Mouse (Mus musculus): ENCODE results near the gene Clns1a. TPM values are rescaled to one million over a fixed set of nuclear protein-coding genes. Genes with fewer than 3 reads are reported as not detected.

Gene Clns1a
- polyA plus RNA-seq, 1 experiment from 2014 or later = 79.2 TPM

DNA sequence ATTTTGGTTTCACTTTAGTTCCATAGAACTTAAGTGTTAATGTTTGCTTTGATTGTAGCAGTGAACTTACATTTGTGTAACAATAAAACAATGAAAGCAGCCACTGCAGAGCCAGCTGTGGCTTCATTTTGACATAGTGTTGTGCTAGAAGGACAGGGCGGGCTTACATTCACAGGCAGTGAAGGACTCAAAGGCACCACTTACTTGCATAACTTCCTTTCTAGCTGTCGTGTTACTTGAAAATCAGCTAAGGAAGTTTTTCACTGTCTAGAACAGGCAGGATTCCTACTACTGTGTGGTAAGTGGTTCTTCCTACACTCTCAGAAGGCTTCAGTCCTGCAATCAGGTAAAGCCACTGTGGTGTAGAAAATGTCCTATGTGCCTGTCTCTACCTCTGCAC lies 8.6 kb upstream of the Clns1a start:
- Histone ChIP-seq H3K9ac (ENCODE audit: low read length) (no peak overlapping the region), H3K27ac (replicated peaks) (no peak overlapping the region), H3K4me3 (ENCODE audit: low read depth, low read length) (no peak overlapping the region), H3K4me1 (replicated peaks; ENCODE audit: control insufficient read depth, insufficient read depth) (no peaks in the 10 kb centered on the region), H3K9me3 (ENCODE audit: control insufficient read depth, low read length) (no peaks in the 10 kb centered on the region), H3K36me3 (ENCODE audit: control insufficient read depth, insufficient read depth, low read length) (peaks cover 12% of the 10 kb centered on the region), H3K27me3 (ENCODE audit: control insufficient read depth, insufficient read depth, low read length) (no peaks in the 10 kb centered on the region), H3K4me2 (replicated peaks; ENCODE audit: low read depth) (no peak overlapping the region)
- ATAC-seq (ENCODE audit: low FRiP score, low TSS enrichment) = no peak
- DNase-seq (ENCODE audit: low spot score) = no peak
- TF ChIP-seq CTCF (IDR thresholded peaks at IDR 0.05; ENCODE audit: low read depth) (no peak), EP300 (optimal IDR thresholded peaks at IDR 0.05) (no peak)
- 74% methylated on average over 2 of the region's 2 CpGs for WGBS

DNA sequence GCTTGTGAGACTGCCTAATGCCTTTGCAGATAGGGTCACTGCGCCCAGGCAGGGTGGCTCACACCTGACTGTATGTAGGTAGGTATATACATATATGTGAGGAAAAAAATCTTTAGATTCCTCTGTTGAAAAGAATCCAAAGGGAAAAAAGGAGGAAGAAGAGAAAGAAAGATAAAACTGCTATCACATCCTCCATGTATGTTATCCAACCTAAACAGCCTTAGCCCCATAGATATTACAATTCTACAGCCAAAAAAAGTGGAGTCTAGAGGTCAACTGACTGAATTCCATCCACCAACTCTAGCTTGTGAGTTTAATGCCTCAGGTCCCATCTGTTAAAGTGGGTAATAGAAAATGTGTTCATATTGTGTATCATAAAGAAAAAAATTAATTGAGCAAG lies 993 bp upstream of the Clns1a start:
- TF ChIP-seq CTCF (IDR thresholded peaks at IDR 0.05; ENCODE audit: low read depth) = no peak
- TF ChIP-seq EP300 (optimal IDR thresholded peaks at IDR 0.05) = no peak
- Histone ChIP-seq H3K9me3 (ENCODE audit: control insufficient read depth, low read length) (no peaks in the 10 kb centered on the region), H3K4me2 (replicated peaks; ENCODE audit: low read depth) (no peak overlapping the region), H3K4me1 (replicated peaks; ENCODE audit: control insufficient read depth, insufficient read depth) (0 out of 2 replicates have a peak, but pooled peaks cover 3% of the 10 kb centered on the region), H3K9ac (ENCODE audit: low read length) (no peak overlapping the region), H3K27ac (replicated peaks) (no peak overlapping the region; the same call in 1 of the 2 replicates), H3K27me3 (ENCODE audit: control insufficient read depth, insufficient read depth, low read length) (no peaks in the 10 kb centered on the region), H3K4me3 (ENCODE audit: low read depth, low read length) (no peak overlapping the region), H3K36me3 (ENCODE audit: control insufficient read depth, insufficient read depth, low read length) (no peaks in the 10 kb centered on the region)
- ATAC-seq (ENCODE audit: low FRiP score, low TSS enrichment) (no peak), DNase-seq (ENCODE audit: low spot score) (no peak)
- 100% methylated on average over 1 of the region's 1 CpGs for WGBS

DNA sequence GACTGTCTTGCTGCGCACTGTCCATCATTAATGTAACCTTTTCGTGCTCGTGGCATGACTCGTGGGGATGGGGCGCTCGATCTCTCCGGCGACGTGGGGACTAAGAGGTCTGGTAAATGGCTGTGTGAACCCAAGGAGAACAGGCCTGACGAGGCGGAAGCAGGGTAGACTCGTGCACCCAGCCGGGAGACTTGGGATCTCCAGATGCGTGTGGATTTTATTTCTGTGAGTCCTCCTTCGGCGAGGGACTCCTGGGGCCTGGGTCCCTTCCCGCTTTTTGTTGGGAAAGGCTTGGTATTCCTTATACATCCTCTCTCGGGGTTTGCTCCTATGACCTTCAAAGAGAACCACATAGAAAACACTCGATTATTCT lies 315 bp upstream of the Clns1a start:
- H3K27me3 ChIP-seq (ENCODE audit: control insufficient read depth, insufficient read depth, low read length) = no peaks in the 10 kb centered on the region
- peak overlapping the region; percentile 89 for H3K27ac ChIP-seq (replicated peaks)
- H3K9me3 ChIP-seq (ENCODE audit: control insufficient read depth, low read length) = no peaks in the 10 kb centered on the region
- H3K4me2 ChIP-seq (replicated peaks; ENCODE audit: low read depth) = peak overlapping the region; percentile 73
- DNase-seq (ENCODE audit: low spot score) = no peak
- 0 out of 2 replicates have a peak, but pooled peaks cover 3% of the 10 kb centered on the region for H3K4me1 ChIP-seq (replicated peaks; ENCODE audit: control insufficient read depth, insufficient read depth)
- no peaks in the 10 kb centered on the region for H3K36me3 ChIP-seq (ENCODE audit: control insufficient read depth, insufficient read depth, low read length)
- peak; percentile 67 for ATAC-seq (ENCODE audit: low FRiP score, low TSS enrichment)
- WGBS = 32% methylated on average over 19 of the region's 19 CpGs
- TF ChIP-seq CTCF (IDR thresholded peaks at IDR 0.05; ENCODE audit: low read depth) = no peak
- no peak for TF ChIP-seq EP300 (optimal IDR thresholded peaks at IDR 0.05)
- peak overlapping the region; percentile 90 for H3K4me3 ChIP-seq (ENCODE audit: low read depth, low read length)
- peak overlapping the region; percentile 94 for H3K9ac ChIP-seq (ENCODE audit: low read length)

DNA sequence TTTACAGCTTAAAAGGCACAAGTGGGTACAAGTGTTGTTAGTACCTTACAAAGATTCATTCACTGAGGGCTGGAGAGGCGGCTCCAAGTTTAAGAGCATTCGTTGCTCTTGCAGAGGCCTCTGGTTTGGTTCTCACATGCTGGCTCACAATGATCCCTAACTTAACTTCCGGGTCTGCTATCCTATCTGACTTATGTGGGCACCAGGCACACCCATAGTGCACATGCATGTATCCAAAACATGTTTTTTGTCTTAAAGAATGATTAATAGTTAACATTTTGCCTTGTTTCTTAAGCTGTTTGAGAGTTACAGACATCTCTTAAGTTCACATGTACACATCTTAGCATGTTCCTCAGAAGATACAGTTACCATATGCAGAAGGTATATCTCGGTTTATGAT lies 3.7 kb downstream of the Clns1a start:
- no peak overlapping the region for H3K27ac ChIP-seq (replicated peaks)
- ATAC-seq (ENCODE audit: low FRiP score, low TSS enrichment) (no peak), DNase-seq (ENCODE audit: low spot score) (no peak)
- H3K4me3 ChIP-seq (ENCODE audit: low read depth, low read length) = no peak overlapping the region
- H3K4me1 ChIP-seq (replicated peaks; ENCODE audit: control insufficient read depth, insufficient read depth) = 0 out of 2 replicates have a peak, but pooled peaks cover 3% of the 10 kb centered on the region
- no peaks in the 10 kb centered on the region for H3K9me3 ChIP-seq (ENCODE audit: control insufficient read depth, low read length)
- H3K27me3 ChIP-seq (ENCODE audit: control insufficient read depth, insufficient read depth, low read length) = no peaks in the 10 kb centered on the region
- H3K36me3 ChIP-seq (ENCODE audit: control insufficient read depth, insufficient read depth, low read length) = no peaks in the 10 kb centered on the region
- no peak overlapping the region for H3K4me2 ChIP-seq (replicated peaks; ENCODE audit: low read depth)
- TF ChIP-seq EP300 (optimal IDR thresholded peaks at IDR 0.05) = no peak
- no peak overlapping the region for H3K9ac ChIP-seq (ENCODE audit: low read length)
- WGBS = 88% methylated on average over 4 of the region's 4 CpGs

DNA sequence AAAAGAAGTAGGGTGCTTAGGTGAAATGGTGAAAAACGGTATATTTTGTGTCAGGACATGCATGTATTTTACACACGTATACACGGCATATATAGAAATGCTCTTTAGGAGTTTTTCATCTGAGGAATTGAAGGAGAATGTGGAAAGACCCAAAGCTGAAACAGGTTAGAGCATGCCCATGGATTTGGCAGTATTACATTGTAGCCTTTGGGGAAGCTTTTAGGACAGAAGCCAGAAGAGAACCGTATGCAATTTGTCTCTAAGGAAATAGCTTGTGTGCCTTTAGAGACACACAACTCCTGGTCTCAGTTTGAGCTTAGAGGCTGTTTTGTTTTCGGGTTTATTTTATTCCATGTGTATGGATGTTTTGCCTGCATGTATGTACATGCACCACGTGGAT lies 4.7 kb downstream of the Clns1a start:
- Histone ChIP-seq H3K4me2 (replicated peaks; ENCODE audit: low read depth) (no peak overlapping the region), H3K4me3 (ENCODE audit: low read depth, low read length) (no peak overlapping the region), H3K27ac (replicated peaks) (no peak overlapping the region), H3K27me3 (ENCODE audit: control insufficient read depth, insufficient read depth, low read length) (no peaks in the 10 kb centered on the region), H3K4me1 (replicated peaks; ENCODE audit: control insufficient read depth, insufficient read depth) (no peaks in the 10 kb centered on the region), H3K36me3 (ENCODE audit: control insufficient read depth, insufficient read depth, low read length) (no peaks in the 10 kb centered on the region), H3K9ac (ENCODE audit: low read length) (no peak overlapping the region), H3K9me3 (ENCODE audit: control insufficient read depth, low read length) (no peaks in the 10 kb centered on the region)
- ATAC-seq (ENCODE audit: low FRiP score, low TSS enrichment) (no peak), DNase-seq (ENCODE audit: low spot score) (no peak)
- TF ChIP-seq EP300 (optimal IDR thresholded peaks at IDR 0.05) (no peak), CTCF (IDR thresholded peaks at IDR 0.05; ENCODE audit: low read depth) (no peak)
- WGBS = 67% methylated on average over 6 of the region's 6 CpGs

DNA sequence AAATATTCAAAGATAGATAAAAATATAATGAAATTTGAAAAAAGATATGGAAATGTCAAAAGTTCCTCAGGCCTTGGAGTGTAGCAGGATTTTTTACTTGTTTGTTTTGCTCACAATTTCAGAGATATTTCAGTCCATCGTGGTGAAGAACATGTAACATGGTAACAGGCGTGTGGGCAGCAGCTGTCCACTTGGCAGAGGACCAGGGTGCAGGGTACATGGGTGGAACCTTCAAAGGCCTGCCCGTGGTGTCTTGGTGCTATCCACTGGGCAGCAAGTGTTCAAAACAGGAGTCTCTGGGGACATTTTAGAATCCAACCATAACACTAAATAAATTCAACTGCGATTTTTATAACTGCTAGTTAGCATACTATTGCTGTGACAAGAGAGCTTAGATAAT lies 10.7 kb downstream of the Clns1a start:
- Histone ChIP-seq H3K9me3 (ENCODE audit: control insufficient read depth, low read length) (no peaks in the 10 kb centered on the region), H3K27me3 (ENCODE audit: control insufficient read depth, insufficient read depth, low read length) (no peaks in the 10 kb centered on the region), H3K27ac (replicated peaks) (no peak overlapping the region), H3K36me3 (ENCODE audit: control insufficient read depth, insufficient read depth, low read length) (no peaks in the 10 kb centered on the region), H3K4me3 (ENCODE audit: low read depth, low read length) (no peak overlapping the region), H3K4me2 (replicated peaks; ENCODE audit: low read depth) (no peak overlapping the region), H3K9ac (ENCODE audit: low read length) (no peak overlapping the region), H3K4me1 (replicated peaks; ENCODE audit: control insufficient read depth, insufficient read depth) (no peaks in the 10 kb centered on the region)
- ATAC-seq (ENCODE audit: low FRiP score, low TSS enrichment) (no peak), DNase-seq (ENCODE audit: low spot score) (no peak)
- TF ChIP-seq EP300 (optimal IDR thresholded peaks at IDR 0.05) (no peak), CTCF (IDR thresholded peaks at IDR 0.05; ENCODE audit: low read depth) (no peak)
- 61% methylated on average over 4 of the region's 4 CpGs for WGBS

All from stomach, postnatal 0 days (tissue).